ENCODE assay signal across 8 mouse cellular contexts in the genomic region with DNA sequence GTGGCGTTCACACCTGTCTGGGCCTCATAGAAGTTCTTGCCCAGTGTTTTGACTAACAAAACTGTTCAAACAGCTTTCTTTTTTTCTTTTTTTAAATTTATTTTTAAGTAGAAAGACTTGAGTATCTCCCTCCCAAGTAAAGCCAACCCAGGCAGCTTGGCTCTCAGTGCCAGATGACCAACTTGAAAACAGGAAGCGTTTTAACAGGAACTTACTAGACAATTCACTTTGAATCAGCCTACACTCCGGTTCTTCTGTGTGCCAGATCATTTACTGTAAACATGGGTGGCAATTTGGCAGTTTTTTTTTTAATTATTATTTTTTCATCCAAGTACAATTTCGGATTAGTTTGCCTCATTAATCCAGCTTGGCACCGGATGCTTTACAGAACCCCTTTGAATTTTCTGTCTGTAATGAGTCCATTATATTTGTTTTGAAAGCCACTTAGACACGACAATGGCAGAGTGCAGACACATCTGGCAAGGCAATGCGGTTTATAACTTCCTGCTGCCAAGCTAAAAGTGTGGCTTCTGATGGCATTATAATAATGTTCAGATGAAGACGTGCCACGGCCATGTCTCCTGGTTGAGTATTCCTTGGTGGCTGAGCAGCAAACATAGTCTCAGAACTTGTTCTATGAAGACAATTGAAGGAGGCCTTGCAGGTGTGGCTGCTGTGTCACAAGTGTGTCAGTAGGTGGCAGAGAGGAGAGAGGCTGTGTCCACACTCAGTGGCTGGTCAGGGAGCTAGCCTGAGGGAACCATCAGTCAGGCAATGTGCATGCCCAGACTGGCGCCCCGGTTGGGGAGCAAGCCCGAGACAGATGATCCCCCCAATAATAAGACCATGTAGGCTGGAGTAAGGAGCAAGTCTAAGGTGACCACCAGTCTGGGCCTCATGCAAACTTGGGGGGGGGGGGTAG. TPM values are rescaled to one million over a fixed set of nuclear protein-coding genes. Genes with fewer than 3 reads are reported as not detected.
DNase-seq lines count a peak whose midpoint lies in the region; ATAC-seq and TF ChIP-seq lines count a peak whose summit lies in the region.

No protein-coding gene starts in this region.

- intact Hi-C loops in left cerebral cortex, postnatal 36 days (cut with DNase I): loop anchor here (5.0 kb wide), 1 partner anchor 43 kb away; no protein-coding TSS in a partner anchor

- no peak overlapping the region for H3K27ac ChIP-seq in heart, embryonic 12.5 days (ENCODE audit: poor library complexity, severe bottlenecking)
- no peak overlapping the region for H3K27ac ChIP-seq in heart, embryonic 11.5 days (ENCODE audit: low read depth, low read length)

- no peaks in the 10 kb centered on the region for H3K27me3 ChIP-seq in heart, embryonic 12.5 days (replicated peaks)
- no peaks in the 10 kb centered on the region for H3K27me3 ChIP-seq in heart, embryonic 11.5 days (ENCODE audit: control insufficient read depth, insufficient read depth, low read length)
- no peaks in the 10 kb centered on the region for H3K27me3 ChIP-seq in Patski

- H3K4me2 ChIP-seq in heart, embryonic 12.5 days: no peak overlapping the region
- H3K4me2 ChIP-seq in heart, embryonic 11.5 days: no peak overlapping the region

- TF ChIP-seq CTCF in Patski (IDR thresholded peaks at IDR 0.05): peak; percentile 71

- DNase-seq in A20 (ENCODE audit: low read depth, low spot score) (peak; percentile 30), Patski (ENCODE audit: low read depth, low spot score) (no peak)
- peak; percentile 56 to 74 for DNase-seq in kidney, postnatal 25 days
- peak; percentile 61 for DNase-seq in thymus, postnatal 25 days
- DNase-seq in left cerebral cortex, postnatal 36 days (ENCODE audit: low spot score in 2 of 2): no peak
- no peak for DNase-seq in urinary bladder, postnatal 36 days (ENCODE audit: low spot score in 2 of 2)

- POLR2A ChIA-PET in Patski (lab: Charles Lee): no interaction called here

- ATAC-seq in heart, embryonic 12.5 days (ENCODE audit: insufficient number of reproducible peaks, low FRiP score): 0 out of 2 replicates have a peak, but pooled peaks have one; percentile 51
- no peak for ATAC-seq in heart, embryonic 11.5 days (replicated peaks; ENCODE audit: insufficient number of reproducible peaks, low FRiP score, low TSS enrichment)
- ATAC-seq in Patski: no peak

- no peaks in the 10 kb centered on the region for H3K9me3 ChIP-seq in heart, embryonic 12.5 days (replicated peaks)
- no peaks in the 10 kb centered on the region for H3K9me3 ChIP-seq in heart, embryonic 11.5 days (replicated peaks; ENCODE audit: control insufficient read depth, low read length)

- no peak overlapping the region for H3K4me3 ChIP-seq in heart, embryonic 12.5 days
- H3K4me3 ChIP-seq in heart, embryonic 11.5 days (ENCODE audit: low read depth, low read length): no peak overlapping the region

- CTCF ChIA-PET in Patski (lab: Charles Lee): interaction anchor here (0.6 to 1.6 kb wide), 6 partner anchors 9 to 130 kb away, joined by 3 to 9 read pairs (median 4); no protein-coding TSS in a partner anchor

- WGBS in heart, embryonic 12.5 days: 81% methylated on average over 12 of the region's 12 CpGs
- WGBS in heart, embryonic 11.5 days (ENCODE audit: insufficient replicate concordance): 78% methylated on average over 12 of the region's 12 CpGs

- no peaks in the 10 kb centered on the region for H3K36me3 ChIP-seq in heart, embryonic 12.5 days
- no peaks in the 10 kb centered on the region for H3K36me3 ChIP-seq in heart, embryonic 11.5 days (ENCODE audit: control insufficient read depth, insufficient read depth, low read length)

- no peak overlapping the region for H3K9ac ChIP-seq in heart, embryonic 12.5 days
- no peak overlapping the region for H3K9ac ChIP-seq in heart, embryonic 11.5 days (ENCODE audit: low read depth, low read length)

- no peaks in the 10 kb centered on the region for H3K4me1 ChIP-seq in heart, embryonic 12.5 days (replicated peaks)
- H3K4me1 ChIP-seq in heart, embryonic 11.5 days (ENCODE audit: control insufficient read depth, insufficient read depth, low read length): no peaks in the 10 kb centered on the region

- in situ Hi-C loops in Patski (cut with MboI; ENCODE audit: low pct_unique_long_range_greater_than_20kb): loop anchor here (5.0 kb wide), 1 partner anchor 33 kb away; no protein-coding TSS in a partner anchor

RNA-seq across cellular contexts. Expression of a gene that starts 12.9 kb away (rescaled TPM):
- 0.32 and 0.48 TPM in 2 replicates for polyA plus RNA-seq in heart, embryonic 12.5 days (2016; fragmentation: Nextera tagmentation; extraction: Ambion mirVana)
- 0.34 and 0.56 TPM in 2 replicates for polyA plus RNA-seq in heart, embryonic 11.5 days (2014; fragmentation: Nextera tagmentation; extraction: Ambion mirVana)
- not detected for polyA plus RNA-seq in Patski (2021)
- total RNA-seq in left cerebral cortex, postnatal 36 days (2021): 10 to 100 TPM; 24.6 to 28.3 TPM

Comparison
In these comparisons a context has a peak if more than half of its experiments do, and no peak if none do; other contexts are left out.
1. DNase-seq: peak in A20 (single experiment), kidney, postnatal 25 days (2 of 2) and thymus, postnatal 25 days (single experiment); none in Patski (single experiment), left cerebral cortex, postnatal 36 days (0 of 2) and urinary bladder, postnatal 36 days (0 of 2).